Mouse (Mus musculus): ENCODE data around the gene Uqcrh.

The Uqcrh gene

DNA sequence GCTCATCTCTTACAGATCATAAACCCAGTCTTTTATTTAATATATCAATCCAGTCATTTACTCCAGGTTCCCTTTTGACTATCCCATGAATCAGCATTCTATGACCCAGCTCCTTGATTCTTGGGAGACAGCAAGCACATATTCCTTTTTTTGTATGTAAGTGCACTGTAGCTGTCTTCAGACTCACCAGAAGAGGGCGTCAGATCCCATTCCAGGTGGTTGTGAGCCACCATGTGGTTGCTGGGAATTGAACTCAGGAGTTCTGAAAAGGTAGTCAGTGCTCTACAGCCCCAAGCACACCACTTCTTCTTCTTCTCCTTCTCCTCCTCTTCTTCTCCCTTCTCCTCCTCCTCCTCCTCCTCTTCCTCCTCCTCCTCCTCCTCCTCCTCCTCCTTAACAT, 17.3 kb downstream of the Uqcrh start:
- peak; percentile 20 for DNase-seq (ENCODE audit: low read depth)

DNA sequence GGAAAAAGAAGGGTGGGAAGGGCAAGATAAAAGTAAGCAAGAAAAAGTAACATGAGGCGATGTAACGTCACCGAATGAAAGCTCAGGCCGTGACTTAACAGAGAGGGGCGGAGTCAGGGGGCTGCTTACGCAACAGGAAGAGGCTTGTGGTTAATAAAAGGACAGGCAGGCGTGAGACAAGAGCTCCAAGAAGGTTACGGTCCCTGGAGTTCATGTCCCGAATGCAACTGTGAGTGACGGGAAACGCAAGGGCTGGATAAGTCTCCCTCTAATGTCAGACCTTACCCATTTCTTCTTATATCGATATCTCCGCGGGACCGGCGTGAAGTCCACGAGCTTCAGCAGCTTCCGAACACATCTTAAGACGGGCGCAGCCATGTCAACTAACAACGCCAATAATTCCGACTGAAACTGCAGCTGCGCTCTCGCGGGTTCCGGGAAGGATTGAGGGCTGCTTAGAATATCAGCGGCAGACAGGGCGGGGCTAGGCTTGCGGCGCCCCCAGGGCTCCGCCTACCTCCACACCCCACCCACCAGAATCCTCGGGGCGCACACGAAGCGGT, 21.4 kb downstream of the Uqcrh start, which contains the start of gene Nsun4:
Nsun4 (minus strand) TSS at position 478 of the 563 bp plus-strand sequence.
- peak; percentile 98 for DNase-seq (ENCODE audit: low read depth)

DNA sequence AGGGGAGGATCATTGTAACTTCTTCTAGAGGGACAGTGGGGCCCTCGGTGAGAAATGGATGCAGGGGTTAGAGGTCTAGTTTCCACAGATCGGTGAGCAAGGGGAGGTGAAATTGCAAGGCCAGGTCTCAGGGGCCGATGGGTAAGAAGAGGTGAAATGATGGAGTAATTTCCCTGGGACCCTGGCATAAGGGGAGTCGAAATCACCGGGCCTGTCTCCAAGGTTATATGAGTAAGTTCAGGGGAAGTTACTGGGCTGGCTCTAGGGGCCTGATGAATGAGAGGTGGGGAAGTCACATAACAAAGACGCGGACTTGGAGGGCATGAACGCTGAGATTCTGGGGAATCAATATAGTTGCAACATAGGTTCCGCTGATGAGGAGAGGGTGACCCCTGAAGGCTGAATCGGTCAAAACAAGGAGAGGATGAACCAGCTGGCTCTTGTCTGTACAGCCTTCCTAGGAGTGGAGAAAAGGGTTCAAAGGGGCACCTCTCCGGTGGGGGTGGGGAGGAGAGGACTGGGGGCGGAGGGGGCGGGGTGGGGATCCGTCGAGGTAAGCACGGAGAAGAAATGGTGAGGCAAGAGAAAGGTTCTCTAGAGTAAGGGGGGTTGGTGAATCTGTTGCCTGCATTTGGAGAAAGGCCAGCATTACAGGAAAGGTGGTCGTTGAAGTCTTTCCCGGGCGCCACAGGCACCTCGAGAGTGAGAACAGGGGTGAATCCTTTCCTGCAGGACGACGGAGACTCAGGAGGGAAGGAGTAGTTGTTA, 22.2 kb downstream of the Uqcrh start:
- peak; percentile 79 for DNase-seq (ENCODE audit: low read depth)

DNA sequence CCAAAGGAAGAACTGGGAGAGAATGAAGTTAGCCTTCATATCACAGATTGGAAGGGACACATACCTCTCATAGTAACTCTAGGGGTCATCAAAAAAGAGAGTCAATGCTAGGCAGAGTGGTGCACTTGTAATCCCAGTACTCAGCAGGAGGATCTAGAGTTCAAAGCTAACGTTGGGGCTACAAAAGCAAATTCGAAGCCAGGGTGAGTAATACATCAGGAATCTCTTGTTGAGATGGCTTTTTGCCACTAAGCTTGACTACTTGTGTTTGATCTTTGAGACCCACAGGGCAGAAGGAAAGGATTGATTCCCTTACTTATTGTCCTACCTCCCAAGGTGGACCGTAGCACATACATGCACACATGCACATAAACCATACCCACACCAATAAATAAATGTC, 25.7 kb downstream of the Uqcrh start:
- no peak for DNase-seq (ENCODE audit: low read depth)

DNA sequence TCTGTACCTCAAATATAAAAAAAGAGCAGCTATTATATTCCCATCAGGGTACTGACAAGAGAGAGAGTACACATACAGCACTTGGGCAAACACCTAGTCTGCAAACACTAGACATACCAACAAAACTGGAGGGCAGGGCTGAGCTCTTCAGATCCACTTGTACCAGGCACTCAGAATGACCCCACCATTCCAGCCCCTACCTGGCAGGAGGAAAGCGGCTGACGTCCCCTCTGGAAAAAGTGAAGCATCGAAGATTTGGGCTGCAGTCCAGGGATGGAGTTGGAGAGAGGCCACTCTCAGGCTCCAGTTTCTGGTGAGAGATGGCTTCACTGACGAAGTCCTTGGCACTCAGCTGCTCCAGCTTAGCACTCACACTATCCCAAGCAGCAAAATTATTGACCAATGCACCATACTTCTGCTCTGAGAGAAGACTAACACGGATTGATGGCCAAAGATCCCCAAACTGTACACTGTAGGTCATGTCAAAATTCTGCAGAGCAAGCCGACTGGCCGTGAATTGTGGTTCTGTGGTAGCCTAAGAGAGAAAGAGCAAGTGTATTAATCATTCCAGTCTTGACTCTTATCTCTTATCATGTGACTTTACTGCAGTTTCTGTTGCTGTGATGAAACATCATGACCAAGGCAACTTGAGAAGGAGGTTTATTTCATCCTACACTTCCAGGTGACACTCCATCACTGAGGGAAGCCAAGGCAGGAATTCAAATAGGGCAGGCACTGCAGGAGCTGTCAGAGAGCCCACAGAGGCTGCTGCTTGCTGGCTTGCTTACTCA, 26.5 kb downstream of the Uqcrh start:
- DNase-seq (ENCODE audit: low read depth): peak; percentile 68

DNA sequence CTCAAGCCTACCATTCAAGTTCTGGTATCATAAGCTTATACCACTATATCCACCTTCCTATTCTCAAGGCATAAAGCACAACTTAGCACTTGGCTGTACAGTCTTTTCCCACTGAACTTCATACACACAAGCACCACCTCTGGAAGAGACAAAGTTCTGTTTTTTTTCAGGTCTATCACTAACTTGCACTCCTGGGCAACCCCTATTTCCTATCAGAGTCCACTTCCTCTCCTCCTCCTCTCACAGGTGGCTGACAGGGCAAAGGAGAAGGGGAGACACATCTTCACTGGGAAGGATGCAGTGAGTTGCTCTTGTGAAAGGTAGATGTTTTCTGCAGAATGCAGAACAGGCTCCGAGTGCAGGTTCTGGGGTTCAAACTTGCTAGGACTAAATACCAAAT, 27.2 kb downstream of the Uqcrh start:
- DNase-seq (ENCODE audit: low read depth): no peak

DNA sequence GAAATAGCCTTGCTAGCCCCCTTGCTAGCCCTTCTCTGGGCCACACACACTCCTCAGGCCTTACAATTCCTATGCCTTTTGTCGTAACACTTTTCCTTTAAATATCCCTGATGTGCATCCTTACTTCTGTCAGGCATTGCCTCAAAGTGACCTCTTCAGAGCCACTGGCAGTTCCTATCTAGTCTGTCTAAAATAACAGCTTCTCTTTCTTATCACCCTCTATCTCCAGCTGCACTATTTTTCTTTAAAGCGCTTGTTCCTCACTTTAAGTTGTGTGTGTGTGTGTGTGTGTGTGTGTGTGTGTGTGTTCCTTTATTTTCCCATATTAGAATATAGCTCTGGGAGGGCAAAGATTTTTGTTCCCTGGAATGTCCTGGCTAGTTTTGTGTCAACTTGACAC, 28.3 kb downstream of the Uqcrh start:
- no peak for DNase-seq (ENCODE audit: low read depth)

DNA sequence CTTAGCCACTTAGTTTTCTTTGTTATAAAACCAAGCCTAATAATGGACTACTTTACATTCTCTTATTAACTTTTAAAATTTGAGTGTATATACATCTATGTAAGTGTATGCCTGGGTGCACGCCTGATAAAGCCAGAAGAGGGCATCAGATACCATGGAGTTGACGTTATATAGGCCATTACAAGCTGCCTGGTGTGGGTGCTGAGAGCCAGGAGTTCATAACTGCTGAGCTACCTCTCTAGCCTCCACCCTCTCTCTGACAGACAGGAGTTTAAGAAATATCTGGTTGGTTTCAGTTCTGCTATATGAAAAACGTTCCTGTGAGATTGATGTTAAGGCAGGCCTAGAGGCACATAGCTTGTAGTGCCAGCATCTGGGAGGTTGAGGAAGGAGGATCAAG, 32.7 kb downstream of the Uqcrh start:
- DNase-seq (ENCODE audit: low read depth): peak; percentile 57

DNA sequence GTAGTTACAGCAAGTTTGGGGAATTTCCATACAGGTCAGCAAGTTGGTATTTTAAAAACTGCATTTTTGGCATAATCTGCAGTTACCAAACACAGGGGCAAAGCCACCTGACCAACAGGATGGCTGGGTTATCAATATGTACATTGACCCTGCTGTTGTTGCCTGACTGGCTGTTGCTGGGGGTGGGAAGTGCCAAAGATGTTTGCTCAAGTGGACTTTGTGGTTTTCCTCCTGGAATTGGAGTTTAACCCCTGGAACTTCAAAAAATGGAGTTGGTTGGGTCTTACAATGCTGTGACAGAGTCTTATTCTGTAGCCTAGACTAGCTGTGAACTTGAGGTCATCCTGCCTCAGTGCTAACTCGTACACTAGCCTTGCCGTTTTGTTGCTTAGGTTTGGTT, 34.4 kb downstream of the Uqcrh start:
- DNase-seq (ENCODE audit: low read depth): no peak

DNA sequence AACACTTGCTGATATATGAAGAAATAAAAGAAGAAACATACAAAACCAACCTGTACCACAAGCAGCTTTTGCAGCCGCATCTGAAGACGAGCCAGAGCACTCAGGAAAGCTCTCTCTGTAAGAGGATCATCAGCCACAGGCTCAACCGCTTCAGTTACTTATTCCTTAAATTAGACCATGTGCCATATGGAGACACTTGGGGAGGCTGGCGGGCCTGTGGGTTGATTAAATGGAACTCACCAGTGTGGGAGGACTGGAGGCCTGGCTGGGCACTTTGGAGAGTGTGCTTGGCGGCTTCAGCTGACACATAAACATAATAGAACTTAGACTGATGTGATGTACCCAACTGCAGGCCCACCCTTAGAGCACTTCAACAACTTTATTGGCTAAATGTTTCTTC, 41.5 kb downstream of the Uqcrh start:
- DNase-seq (ENCODE audit: low read depth): no peak

DNA sequence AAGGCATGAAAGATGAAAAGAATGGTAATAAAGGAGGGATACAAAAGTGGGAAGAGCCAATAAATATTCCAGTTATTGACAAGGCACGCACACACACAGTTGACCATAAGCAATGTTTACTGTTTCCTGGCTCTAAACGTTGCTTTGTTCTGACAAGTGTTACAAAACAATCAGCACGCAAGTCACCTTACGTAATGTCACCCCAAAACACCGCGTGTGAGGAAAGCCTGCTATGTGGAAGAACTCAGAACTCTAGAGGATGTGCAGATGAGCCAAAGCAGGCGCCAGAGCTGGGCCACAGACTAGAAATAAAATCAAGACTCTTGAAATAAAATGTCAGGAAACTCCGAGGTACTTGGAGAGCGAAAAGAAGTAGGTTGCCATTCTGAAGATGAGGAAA, 42.0 kb downstream of the Uqcrh start:
- no peak for DNase-seq (ENCODE audit: low read depth)

DNA sequence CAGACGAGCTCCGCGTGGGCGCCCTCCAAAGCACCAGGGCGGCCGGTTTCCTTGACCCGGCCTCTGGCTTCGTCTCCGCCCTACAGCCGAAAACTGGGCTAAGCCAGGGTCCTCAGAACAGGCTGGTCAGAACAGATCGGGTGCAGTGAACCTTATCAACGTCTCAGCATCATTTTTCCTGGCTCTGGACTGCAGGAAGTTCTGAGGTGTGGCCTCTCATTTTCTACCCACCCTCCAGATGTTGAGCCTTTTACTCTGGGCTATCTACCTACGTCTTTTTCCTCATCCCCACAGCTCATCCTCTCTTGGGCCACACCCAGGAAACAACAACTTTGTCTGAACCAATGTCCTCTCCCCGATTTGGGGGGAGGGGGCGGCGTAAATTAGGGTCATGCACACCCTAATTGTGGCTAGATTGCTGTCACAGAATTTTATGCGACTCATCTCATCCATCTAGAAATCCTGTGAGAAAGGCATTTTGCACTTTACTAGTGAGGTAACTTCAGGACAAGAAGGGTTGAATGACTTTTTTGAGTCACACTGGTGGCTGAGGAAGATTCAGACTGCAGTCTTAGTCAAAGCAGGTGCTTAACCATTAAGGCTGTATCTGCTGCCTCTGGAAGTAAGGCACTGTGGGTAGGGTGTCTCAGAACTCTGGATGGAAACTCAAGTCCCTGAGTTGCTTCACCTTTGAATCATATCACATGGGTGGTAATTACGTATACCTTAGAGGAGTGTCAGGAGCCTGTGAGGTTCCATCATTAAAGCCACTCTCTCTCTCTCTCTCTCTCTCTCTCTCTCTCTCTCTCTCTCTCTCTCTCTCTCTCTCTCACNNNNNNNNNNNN, 56.7 kb downstream of the Uqcrh start, which contains the start of gene Faah:
Faah (minus strand) TSS at position 25 of the 845 bp plus-strand sequence.
- peak; percentile 72 for DNase-seq (ENCODE audit: low read depth)

DNA sequence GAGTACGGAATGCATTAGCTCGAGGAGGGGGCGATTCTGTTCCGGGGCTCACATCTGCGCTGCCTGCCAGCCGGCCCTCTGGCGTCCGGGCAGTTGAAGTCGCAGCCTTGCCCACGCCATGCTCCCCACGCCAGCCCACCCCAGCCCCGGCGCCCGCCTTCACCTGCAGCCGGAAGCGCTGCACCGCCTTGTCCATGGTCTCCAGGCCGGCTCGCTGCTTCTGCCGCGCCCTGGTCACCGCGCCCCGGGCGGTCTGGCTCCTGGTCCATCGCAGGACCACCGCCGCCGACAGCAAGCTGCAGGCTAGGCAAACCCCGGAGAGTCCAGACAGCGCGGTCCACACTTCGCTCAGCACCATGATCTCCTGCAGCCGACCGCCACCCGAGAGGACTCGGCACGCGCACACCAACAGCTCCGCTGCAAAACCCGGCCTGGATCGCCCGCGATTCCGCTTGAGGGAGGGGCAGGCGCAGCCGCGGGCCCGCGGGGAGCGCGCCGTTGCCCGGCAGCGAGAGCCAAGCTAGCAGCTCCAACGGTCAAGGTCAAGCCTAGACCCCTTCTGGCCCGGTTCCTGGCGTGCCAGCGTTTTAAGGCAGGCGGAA, 57.5 kb downstream of the Uqcrh start:
- peak; percentile 81 for DNase-seq (ENCODE audit: low read depth)
